ENCODE assay signal across 16 mouse cellular contexts in the genomic region with DNA sequence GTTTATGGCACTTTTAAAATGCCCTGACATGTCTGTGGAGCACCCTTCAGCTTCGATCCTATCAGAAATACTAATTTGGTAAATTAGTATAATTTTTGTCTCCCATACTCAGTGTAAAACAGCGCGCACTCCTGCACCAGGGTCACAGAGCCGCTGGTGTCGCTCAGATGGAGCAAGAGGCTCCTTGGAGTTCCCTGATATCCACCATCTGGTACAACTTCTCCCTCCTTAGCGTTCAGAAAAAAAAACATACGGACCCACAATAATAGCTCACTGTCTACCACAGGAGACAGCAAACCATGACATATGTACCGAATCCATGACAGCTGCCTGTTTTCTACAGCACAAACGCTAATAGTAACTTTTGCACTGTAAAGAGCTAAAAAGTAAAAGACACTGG. TPM values are rescaled to one million over a fixed set of nuclear protein-coding genes. Genes with fewer than 3 reads are reported as not detected.
DNase-seq lines count a peak whose midpoint lies in the region; ATAC-seq and TF ChIP-seq lines count a peak whose summit lies in the region.
"Had no signal": no experiment of that assay in that cellular context is flagged by ENCODE, and none has a peak within 500 bp of the region (broad histone marks: within the 10 kb centered on the region; RNA-seq: fewer than 3 reads in every experiment).

No protein-coding gene starts in this region.

- H3K36me3 ChIP-seq in lung, postnatal 0 days (ENCODE audit: insufficient read depth, low read length), result no peaks in the 10 kb centered on the region
- no peaks in the 10 kb centered on the region for H3K36me3 ChIP-seq in forebrain, embryonic 16.5 days (ENCODE audit: control insufficient read depth, insufficient read depth)
- H3K36me3 ChIP-seq in liver, embryonic 12.5 days, result no peaks in the 10 kb centered on the region
- H3K36me3 ChIP-seq: embryonic facial prominence, embryonic 12.5 days; liver, embryonic 13.5 days; neural tube, embryonic 13.5 days had no signal

- TF ChIP-seq POLR2A in brain, embryonic 14.5 days (IDR thresholded peaks at IDR 0.05; ENCODE audit: borderline replicate concordance, extremely low read depth, insufficient read depth, insufficient read length, poor library complexity, severe bottlenecking), result no peak

- H3K27me3 ChIP-seq in lung, postnatal 0 days (replicated peaks; ENCODE audit: insufficient read depth, low read length), result no peaks in the 10 kb centered on the region
- H3K27me3 ChIP-seq in forebrain, embryonic 16.5 days (replicated peaks; ENCODE audit: control insufficient read depth, insufficient read depth, low read length), result 0 out of 2 replicates have a peak, but pooled peaks cover 3% of the 10 kb centered on the region
- no peaks in the 10 kb centered on the region for H3K27me3 ChIP-seq in liver, embryonic 12.5 days (replicated peaks)
- H3K27me3 ChIP-seq: embryonic facial prominence, embryonic 12.5 days; liver, embryonic 13.5 days; neural tube, embryonic 13.5 days had no signal

- no peaks in the 10 kb centered on the region for H3K4me1 ChIP-seq in lung, postnatal 0 days (ENCODE audit: insufficient read depth, low read depth, low read length)
- peaks cover 4% of the 10 kb centered on the region; the same call in 1 of the 2 replicates for H3K4me1 ChIP-seq in forebrain, embryonic 16.5 days (replicated peaks; ENCODE audit: control insufficient read depth, insufficient read depth, low read length)
- no peaks in the 10 kb centered on the region for H3K4me1 ChIP-seq in liver, embryonic 12.5 days
- H3K4me1 ChIP-seq: embryonic facial prominence, embryonic 12.5 days; liver, embryonic 13.5 days; neural tube, embryonic 13.5 days had no signal

- H3K4me3 ChIP-seq in lung, postnatal 0 days (ENCODE audit: low read depth, low read length), result no peak overlapping the region
- no peak overlapping the region for H3K4me3 ChIP-seq in forebrain, embryonic 16.5 days (replicated peaks; ENCODE audit: low read length)
- H3K4me3 ChIP-seq in liver, embryonic 12.5 days, result no peak overlapping the region
- H3K4me3 ChIP-seq: embryonic facial prominence, embryonic 12.5 days; liver, embryonic 13.5 days; neural tube, embryonic 13.5 days had no signal

- TF ChIP-seq EP300 in lung, postnatal 0 days (IDR thresholded peaks at IDR 0.05), result no peak

- no peak overlapping the region for H3K9ac ChIP-seq in lung, postnatal 0 days (replicated peaks; ENCODE audit: low read depth)
- no peak overlapping the region for H3K9ac ChIP-seq in forebrain, embryonic 16.5 days (replicated peaks; ENCODE audit: low read depth, low read length)
- H3K9ac ChIP-seq in liver, embryonic 12.5 days, result no peak overlapping the region
- H3K9ac ChIP-seq: embryonic facial prominence, embryonic 12.5 days; liver, embryonic 13.5 days; neural tube, embryonic 13.5 days had no signal

- H3K9me3 ChIP-seq in lung, postnatal 0 days (ENCODE audit: low read length), result no peaks in the 10 kb centered on the region
- no peaks in the 10 kb centered on the region for H3K9me3 ChIP-seq in forebrain, embryonic 16.5 days (ENCODE audit: control insufficient read depth, low read length)
- no peaks in the 10 kb centered on the region for H3K9me3 ChIP-seq in liver, embryonic 12.5 days (replicated peaks)
- H3K9me3 ChIP-seq: embryonic facial prominence, embryonic 12.5 days; neural tube, embryonic 13.5 days had no signal

- no peak overlapping the region for H3K27ac ChIP-seq in lung, postnatal 0 days (ENCODE audit: low read length)
- H3K27ac ChIP-seq in forebrain, embryonic 16.5 days (ENCODE audit: low read length), result no peak overlapping the region
- H3K27ac ChIP-seq in liver, embryonic 12.5 days, result no peak overlapping the region
- H3K27ac ChIP-seq: embryonic facial prominence, embryonic 12.5 days; liver, embryonic 13.5 days; macrophage; neural tube, embryonic 13.5 days; stomach, postnatal 0 days had no signal

- peak; percentile 31 for ATAC-seq in lung, postnatal 0 days
- peak; percentile 53 for ATAC-seq in forebrain, embryonic 16.5 days
- ATAC-seq in liver, embryonic 12.5 days, result no peak
- ATAC-seq: hindbrain, embryonic 16.5 days; midbrain, embryonic 16.5 days had no signal

- TF ChIP-seq CTCF in lung, postnatal 0 days (IDR thresholded peaks at IDR 0.05), result no peak
- no peak for TF ChIP-seq CTCF in brain, embryonic 14.5 days (IDR thresholded peaks at IDR 0.05; ENCODE audit: borderline replicate concordance, extremely low read depth, insufficient read depth, insufficient read length)

- H3K4me2 ChIP-seq in lung, postnatal 0 days (replicated peaks; ENCODE audit: low read depth, low read length), result no peak overlapping the region
- no peak overlapping the region for H3K4me2 ChIP-seq in forebrain, embryonic 16.5 days (ENCODE audit: low read length)
- no peak overlapping the region for H3K4me2 ChIP-seq in liver, embryonic 12.5 days
- H3K4me2 ChIP-seq: embryonic facial prominence, embryonic 12.5 days; liver, embryonic 13.5 days; neural tube, embryonic 13.5 days had no signal

- 61% methylated on average over 9 of the region's 9 CpGs for WGBS in lung, postnatal 0 days
- WGBS in forebrain, embryonic 16.5 days, result 78% methylated on average over 9 of the region's 9 CpGs
- WGBS in liver, embryonic 12.5 days (ENCODE audit: insufficient replicate concordance), result 72% methylated on average over 9 of the region's 9 CpGs

- DNase-seq in layer of hippocampus, adult 11-12 months (ENCODE audit: low spot score), result peak; percentile 7
- no peak for DNase-seq in layer of hippocampus, postnatal 10 days (ENCODE audit: low spot score in 2 of 2)
- DNase-seq in lung, postnatal 0 days (ENCODE audit: low spot score), result peak; percentile 39
- no peak for DNase-seq in lung, postnatal 10 days
- DNase-seq in brain, embryonic 14.5 days (ENCODE audit: low read depth), result peak; percentile 27
- DNase-seq in cerebellum, postnatal 4 days (ENCODE audit: low spot score in 2 of 2), result no peak

RNA-seq across cellular contexts. Expression of gene Fez2, which starts 37.6 kb away (rescaled TPM):
- 10 to 100 TPM; 38.2 to 40.4 TPM for total RNA-seq in layer of hippocampus, postnatal 10 days (2021)
- 39.2 and 39.6 TPM in 2 replicates for polyA plus RNA-seq in lung, postnatal 0 days (2015; fragmentation: Nextera tagmentation; extraction: Ambion mirVana)
- polyA plus RNA-seq in brain, embryonic 14.5 days (2012; rRNA removed), result 29.5 and 35.2 TPM in 2 replicates
- polyA plus RNA-seq in forebrain, embryonic 16.5 days (2015; fragmentation: Nextera tagmentation; extraction: Ambion mirVana), result 40.2 and 46.7 TPM in 2 replicates
- 24.0 and 24.9 TPM in 2 replicates for polyA plus RNA-seq in liver, embryonic 12.5 days (2016; fragmentation: Nextera tagmentation; extraction: Ambion mirVana)

RNA-seq across cellular contexts. Expression of gene Vit, which starts 52.3 kb away (rescaled TPM):
- total RNA-seq in layer of hippocampus, postnatal 10 days (2021), result 1 to 10 TPM; 8.4 to 9.0 TPM
- polyA plus RNA-seq in lung, postnatal 0 days (2015; fragmentation: Nextera tagmentation; extraction: Ambion mirVana), result 0.69 TPM in 2 replicates
- 11.0 and 13.5 TPM in 2 replicates for polyA plus RNA-seq in brain, embryonic 14.5 days (2012; rRNA removed)
- 14.4 and 15.6 TPM in 2 replicates for polyA plus RNA-seq in forebrain, embryonic 16.5 days (2015; fragmentation: Nextera tagmentation; extraction: Ambion mirVana)
- 0.06 and 0.11 TPM in 2 replicates for polyA plus RNA-seq in liver, embryonic 12.5 days (2016; fragmentation: Nextera tagmentation; extraction: Ambion mirVana)
- polyA plus RNA-seq: heart, embryonic 14.5 days; macrophage had no signal

Comparison
In these comparisons a context has a peak if more than half of its experiments do, and no peak if none do; other contexts are left out.
1. DNase-seq: peak in layer of hippocampus, adult 11-12 months (single experiment), lung, postnatal 0 days (single experiment) and brain, embryonic 14.5 days (single experiment); none in layer of hippocampus, postnatal 10 days (0 of 2), lung, postnatal 10 days (single experiment) and cerebellum, postnatal 4 days (0 of 2).